Mouse (Mus musculus): Measurements from ENCODE around the gene Cdk5rap2. TPM values are rescaled to one million over a fixed set of nuclear protein-coding genes. Genes with fewer than 3 reads are reported as not detected.
A peak's percentile ranks its signal among the peaks of the same experiment; 100 is the strongest.

Gene Cdk5rap2
- total RNA-seq, 2 experiments from 2014 or later, result 10.7 to 14.8 TPM

GRCm38 (mm10) chr4:70185971-70186370, 224.3 kb downstream of the Cdk5rap2 start:
- peak in 1 of 2 experiments; percentile 10 for DNase-seq (ENCODE audit: low spot score in 2 of 2)

Other genes with a start within 250 kb of the Cdk5rap2 start
- 100 to 1,000 TPM; 117 to 127 TPM for gene Megf9, start 124.6 kb upstream of the Cdk5rap2 start, total RNA-seq (2021)